Mouse (Mus musculus) hindbrain, embryonic 11.5 days (tissue): ENCODE results near the gene 1700122O11Rik. TPM values are rescaled to one million over a fixed set of nuclear protein-coding genes. Genes with fewer than 3 reads are reported as not detected.

ENCODE experiments used
- ATAC-seq: fragments of 200-750 bp; cut with Nextera tagmentation; 2 replicates; pipeline ENCODE4 v1.8.0; 2017; ENCODE audit warnings: mild to moderate bottlenecking, moderate TSS enrichment, moderate library complexity; ENCODE audit not compliant: low FRiP score
- DNase-seq: peaks from one replicate; pipeline ENCODE4 v3.0.0-alpha.2; 2015; ENCODE audit warnings: low spot score
- H3K27ac ChIP-seq: fragments of 300-500 bp; sonication (generic); 2 replicates; pipeline ENCODE4 v1.5.1; 2014; ENCODE audit warnings: mild to moderate bottlenecking, low read depth, low read length
- H3K27me3 ChIP-seq: fragments of 300-500 bp; sonication (generic); 2 replicates; pipeline ENCODE4 v1.6.1; 2014; ENCODE audit warnings: mild to moderate bottlenecking, low read length, moderate library complexity, mixed read lengths; ENCODE audit not compliant: control insufficient read depth, insufficient read depth
- H3K36me3 ChIP-seq: fragments of 300-500 bp; sonication (generic); 2 replicates; pipeline ENCODE4 v1.6.1; 2014; ENCODE audit warnings: mild to moderate bottlenecking, low read length, moderate library complexity, mixed read lengths; ENCODE audit not compliant: control insufficient read depth, insufficient read depth
- H3K4me1 ChIP-seq: fragments of 300-500 bp; sonication (generic); replicated peaks from 2 replicates; pipeline ENCODE4 v1.6.1; 2014; ENCODE audit warnings: low read length, mixed read lengths; ENCODE audit not compliant: control insufficient read depth, insufficient read depth
- H3K4me2 ChIP-seq: fragments of 300-500 bp; sonication (generic); replicated peaks from 2 replicates; pipeline ENCODE4 v1.6.1; 2014; ENCODE audit warnings: mild to moderate bottlenecking, low read depth, low read length
- H3K4me3 ChIP-seq: fragments of 300-500 bp; sonication (generic); 2 replicates; pipeline ENCODE4 v1.5.1; 2014; ENCODE audit warnings: low read depth, low read length
- H3K9ac ChIP-seq: fragments of 300-500 bp; sonication (generic); 2 replicates; pipeline ENCODE4 v1.6.1; 2014; ENCODE audit warnings: low read depth, low read length
- H3K9me3 ChIP-seq: fragments of 300-500 bp; sonication (generic); 2 replicates; pipeline ENCODE4 v1.6.1; 2016; ENCODE audit warnings: low read length; ENCODE audit not compliant: control insufficient read depth
- WGBS: fragments of 180-500 bp; shearing (Covaris S2); extraction: QIAGEN DNeasy Blood & Tissue Kit; methylation state at CpG from one replicate; pipeline ENCODE4 v1.1.7; 2014; 5-methylcytosine and 5-hydroxymethylcytosine counted together
- polyA plus RNA-seq: library from polyadenylated mRNA; unstranded; fragments of >200 nt; fragmentation: Nextera tagmentation; extraction: Ambion mirVana; gene quantifications from 2 replicates; pipeline ENCODE4 v1.2.1, GENCODE M21; 2014

The 1700122O11Rik gene
- not detected in 2 replicates for polyA plus RNA-seq

- peaks cover 8% of the 10 kb centered on the region for H3K4me1 ChIP-seq
- no peak within 1 kb of the TSS for H3K4me3 ChIP-seq
- no peaks in the 10 kb centered on the region for H3K27me3 ChIP-seq
- DNase-seq, result no peak
- H3K9me3 ChIP-seq, result no peaks in the 10 kb centered on the region
- H3K27ac ChIP-seq, result no peak within 1 kb of the TSS
- H3K9ac ChIP-seq, result no peak within 1 kb of the TSS
- WGBS, result 93% methylated on average over 2 of the region's 2 CpGs
- H3K36me3 ChIP-seq, result no peaks in the 10 kb centered on the region
- H3K4me2 ChIP-seq, result no peak within 1 kb of the TSS
- no peak for ATAC-seq
These were observed at the start of gene 1700122O11Rik for GRCm38 (mm10) chr17:48038193-48038592. TSS of gene 1700122O11Rik (minus strand) at chr17:48038293.

GRCm38 (mm10) chr17:48080626-48081025 is 42.5 kb upstream of the 1700122O11Rik start:
- H3K27me3 ChIP-seq, result no peaks in the 10 kb centered on the region
- no peak overlapping the region for H3K9ac ChIP-seq
- ATAC-seq, result no peak
- WGBS, result 53% methylated on average over 3 of the region's 3 CpGs
- no peak overlapping the region for H3K4me2 ChIP-seq
- DNase-seq, result no peak
- H3K4me1 ChIP-seq, result no peaks in the 10 kb centered on the region
- no peak overlapping the region for H3K27ac ChIP-seq
- no peak overlapping the region for H3K4me3 ChIP-seq
- no peaks in the 10 kb centered on the region for H3K36me3 ChIP-seq
- no peaks in the 10 kb centered on the region for H3K9me3 ChIP-seq

GRCm38 (mm10) chr17:48067729-48068128 is 29.6 kb upstream of the 1700122O11Rik start:
- H3K9me3 ChIP-seq, result no peaks in the 10 kb centered on the region; the same call in 1 of the 2 replicates
- H3K4me3 ChIP-seq, result no peak overlapping the region
- no peak overlapping the region for H3K9ac ChIP-seq
- no peaks in the 10 kb centered on the region for H3K27me3 ChIP-seq
- WGBS, result 22% methylated on average over 5 of the region's 5 CpGs
- DNase-seq (no peak), ATAC-seq (no peak)
- H3K4me1 ChIP-seq, result peaks cover 2% of the 10 kb centered on the region; the same call in 1 of the 2 replicates
- H3K36me3 ChIP-seq, result no peaks in the 10 kb centered on the region
- H3K27ac ChIP-seq, result no peak overlapping the region
- no peak overlapping the region for H3K4me2 ChIP-seq

- Histone ChIP-seq H3K4me2 (no peak overlapping the region), H3K9ac (no peak overlapping the region), H3K4me3 (no peak overlapping the region), H3K36me3 (no peaks in the 10 kb centered on the region), H3K27me3 (no peaks in the 10 kb centered on the region), H3K27ac (no peak overlapping the region), H3K9me3 (no peaks in the 10 kb centered on the region; the same call in 1 of the 2 replicates), H3K4me1 (peaks cover 2% of the 10 kb centered on the region; the same call in 1 of the 2 replicates)
- ATAC-seq (no peak), DNase-seq (no peak)
- 72% methylated on average over 10 of the region's 10 CpGs for WGBS
These were observed 29.1 kb upstream of the 1700122O11Rik start for GRCm38 (mm10) chr17:48067083-48067614.

GRCm38 (mm10) chr17:48065081-48065501 is 27.0 kb upstream of the 1700122O11Rik start:
- no peaks in the 10 kb centered on the region for H3K27me3 ChIP-seq
- ATAC-seq (no peak), DNase-seq (no peak)
- no peak overlapping the region for H3K4me2 ChIP-seq
- H3K9me3 ChIP-seq, result no peaks in the 10 kb centered on the region
- no peak overlapping the region for H3K9ac ChIP-seq
- H3K4me3 ChIP-seq, result no peak overlapping the region
- H3K4me1 ChIP-seq, result peaks cover 2% of the 10 kb centered on the region; the same call in 1 of the 2 replicates
- WGBS, result 34% methylated on average over 5 of the region's 5 CpGs
- H3K36me3 ChIP-seq, result no peaks in the 10 kb centered on the region
- H3K27ac ChIP-seq, result no peak overlapping the region

- Histone ChIP-seq H3K4me2 (no peak overlapping the region), H3K9ac (no peak overlapping the region), H3K27ac (no peak overlapping the region), H3K36me3 (no peaks in the 10 kb centered on the region), H3K4me3 (no peak overlapping the region), H3K4me1 (peaks cover 2% of the 10 kb centered on the region; the same call in 1 of the 2 replicates), H3K9me3 (no peaks in the 10 kb centered on the region), H3K27me3 (no peaks in the 10 kb centered on the region)
- DNase-seq (no peak), ATAC-seq (no peak)
- WGBS, result 40% methylated on average over 10 of the region's 10 CpGs
These were observed 26.2 kb upstream of the 1700122O11Rik start for GRCm38 (mm10) chr17:48064196-48064843.

- Histone ChIP-seq H3K9me3 (no peaks in the 10 kb centered on the region), H3K27me3 (0 out of 2 replicates have a peak, but pooled peaks cover 5% of the 10 kb centered on the region), H3K4me2 (no peak overlapping the region; the same call in 1 of the 2 replicates), H3K9ac (peak overlapping the region; percentile 7; the same call in 1 of the 2 replicates), H3K4me1 (peaks cover 9% of the 10 kb centered on the region), H3K27ac (no peak overlapping the region), H3K4me3 (no peak overlapping the region), H3K36me3 (no peaks in the 10 kb centered on the region)
- DNase-seq (peak; percentile 34), ATAC-seq (no peak)
- WGBS, result 3% methylated on average over 12 of the region's 12 CpGs
These were observed 19.3 kb upstream of the 1700122O11Rik start for GRCm38 (mm10) chr17:48057382-48057781.

- H3K4me2 ChIP-seq, result no peak overlapping the region
- no peak overlapping the region for H3K27ac ChIP-seq
- no peaks in the 10 kb centered on the region for H3K9me3 ChIP-seq
- no peak overlapping the region for H3K9ac ChIP-seq
- H3K27me3 ChIP-seq, result 0 out of 2 replicates have a peak, but pooled peaks cover 5% of the 10 kb centered on the region
- H3K4me3 ChIP-seq, result no peak overlapping the region
- H3K36me3 ChIP-seq, result no peaks in the 10 kb centered on the region
- WGBS, result 44% methylated on average over 20 of the region's 20 CpGs
- ATAC-seq, result no peak
- no peak for DNase-seq
- peaks cover 9% of the 10 kb centered on the region for H3K4me1 ChIP-seq
These were observed 17.2 kb upstream of the 1700122O11Rik start for GRCm38 (mm10) chr17:48055076-48055816.
